8 mouse cellular contexts compared by ENCODE assay signal in genomic region chr1:24699320-24699719, GRCm38 (mm10). TPM values are rescaled to one million over a fixed set of nuclear protein-coding genes. Genes with fewer than 3 reads are reported as not detected.
A peak's percentile ranks its signal among the peaks of the same experiment; 100 is the strongest.
DNase-seq lines count a peak whose midpoint lies in the region; ATAC-seq lines count a peak whose summit lies in the region.

No protein-coding gene starts in this region.

- peak overlapping the region; percentile 7; the same call in 1 of the 2 replicates for H3K4me3 ChIP-seq in heart, embryonic 16.5 days (ENCODE audit: low read length)
- no peak overlapping the region for H3K4me3 ChIP-seq in limb, embryonic 13.5 days
- H3K4me3 ChIP-seq in midbrain, embryonic 12.5 days = no peak overlapping the region

- H3K9me3 ChIP-seq in heart, embryonic 16.5 days (replicated peaks; ENCODE audit: control insufficient read depth, low read length) = no peaks in the 10 kb centered on the region
- no peaks in the 10 kb centered on the region for H3K9me3 ChIP-seq in limb, embryonic 13.5 days
- no peaks in the 10 kb centered on the region for H3K9me3 ChIP-seq in midbrain, embryonic 12.5 days

- no peak overlapping the region for H3K27ac ChIP-seq in heart, embryonic 16.5 days (ENCODE audit: low read length)
- no peak overlapping the region for H3K27ac ChIP-seq in limb, embryonic 13.5 days
- H3K27ac ChIP-seq in midbrain, embryonic 12.5 days (replicated peaks) = no peak overlapping the region

- peaks cover 7% of the 10 kb centered on the region; the same call in 1 of the 2 replicates for H3K4me1 ChIP-seq in heart, embryonic 16.5 days (ENCODE audit: control insufficient read depth, insufficient read depth, low read length)
- peaks cover 17% of the 10 kb centered on the region for H3K4me1 ChIP-seq in limb, embryonic 13.5 days
- 0 out of 2 replicates have a peak, but pooled peaks cover 4% of the 10 kb centered on the region for H3K4me1 ChIP-seq in midbrain, embryonic 12.5 days

- H3K27me3 ChIP-seq in heart, embryonic 16.5 days (ENCODE audit: control insufficient read depth, insufficient read depth, low read length) = no peaks in the 10 kb centered on the region
- no peaks in the 10 kb centered on the region for H3K27me3 ChIP-seq in limb, embryonic 13.5 days
- H3K27me3 ChIP-seq in midbrain, embryonic 12.5 days = no peaks in the 10 kb centered on the region

- H3K4me2 ChIP-seq in heart, embryonic 16.5 days (ENCODE audit: low read depth, low read length) = peak overlapping the region; percentile 41
- peak overlapping the region; percentile 23; the same call in 1 of the 2 replicates for H3K4me2 ChIP-seq in limb, embryonic 13.5 days (replicated peaks)
- no peak overlapping the region for H3K4me2 ChIP-seq in midbrain, embryonic 12.5 days (replicated peaks)

- peak; percentile 85 for ATAC-seq in heart, embryonic 16.5 days (replicated peaks; ENCODE audit: extremely low read depth, insufficient read depth, low FRiP score)
- peak; percentile 74; the same call in 1 of the 2 replicates for ATAC-seq in limb, embryonic 13.5 days (ENCODE audit: low FRiP score, low read depth)
- peak; percentile 69; the same call in 1 of the 2 replicates for ATAC-seq in midbrain, embryonic 12.5 days (ENCODE audit: low FRiP score, low read depth)

- DNase-seq in CD4-positive, CD25-positive, alpha-beta regulatory T cell, adult 2 months (ENCODE audit: low read depth, low spot score) = peak; percentile 31
- DNase-seq in brain, adult 2 months (ENCODE audit: low read depth, low spot score) = peak; percentile 56
- no peak for DNase-seq in urinary bladder, postnatal 14 days (ENCODE audit: low spot score)
- no peak for DNase-seq in cerebellum, postnatal 25 days
- no peak for DNase-seq in layer of hippocampus, postnatal 14 days (ENCODE audit: low spot score in 2 of 2)

- H3K36me3 ChIP-seq in heart, embryonic 16.5 days (ENCODE audit: control insufficient read depth, insufficient read depth) = no peaks in the 10 kb centered on the region; the same call in 1 of the 2 replicates
- H3K36me3 ChIP-seq in limb, embryonic 13.5 days = 0 out of 2 replicates have a peak, but pooled peaks cover 6% of the 10 kb centered on the region
- H3K36me3 ChIP-seq in midbrain, embryonic 12.5 days = no peaks in the 10 kb centered on the region; the same call in 1 of the 2 replicates

- WGBS in heart, embryonic 16.5 days = 14% methylated on average over 9 of the region's 9 CpGs
- WGBS in limb, embryonic 13.5 days = 25% methylated on average over 9 of the region's 9 CpGs
- WGBS in midbrain, embryonic 12.5 days = 23% methylated on average over 9 of the region's 9 CpGs

- no peak overlapping the region for H3K9ac ChIP-seq in heart, embryonic 16.5 days (ENCODE audit: low read length)
- H3K9ac ChIP-seq in limb, embryonic 13.5 days = no peak overlapping the region
- no peak overlapping the region for H3K9ac ChIP-seq in midbrain, embryonic 12.5 days (replicated peaks)

RNA-seq across cellular contexts. Expression of gene Lmbrd1, which starts 20.9 kb away (rescaled TPM):
- polyA plus RNA-seq in heart, embryonic 16.5 days (2015; fragmentation: Nextera tagmentation; extraction: Ambion mirVana) = 26.5 and 29.8 TPM in 2 replicates
- 28.7 and 36.3 TPM in 2 replicates for polyA plus RNA-seq in limb, embryonic 13.5 days (2015; fragmentation: Nextera tagmentation; extraction: Ambion mirVana)
- 33.4 and 37.3 TPM in 2 replicates for polyA plus RNA-seq in midbrain, embryonic 12.5 days (2016; fragmentation: Nextera tagmentation; extraction: Ambion mirVana)
- 100 to 1,000 TPM in 1 of 2 experiments, 10 to 100 TPM in 1; 100.0 to 102 TPM for total RNA-seq in layer of hippocampus, postnatal 14 days (2021)

Comparison
In these comparisons a context has a peak if more than half of its experiments do, and no peak if none do; other contexts are left out.
1. DNase-seq: peak in CD4-positive, CD25-positive, alpha-beta regulatory T cell, adult 2 months (single experiment) and brain, adult 2 months (single experiment); none in urinary bladder, postnatal 14 days (single experiment), cerebellum, postnatal 25 days (0 of 2) and layer of hippocampus, postnatal 14 days (0 of 2).
2. Peak in every context shown above with its lines, with median percentiles within 50 percentile points of each other: ATAC-seq.